Mouse (Mus musculus): ENCODE results near the gene Srebf2. TPM values are rescaled to one million over a fixed set of nuclear protein-coding genes. Genes with fewer than 3 reads are reported as not detected.

Gene Srebf2
- total RNA-seq, 1 experiment from 2014 or later = 64.0 TPM

- ATAC-seq (replicated peaks in 1 of 2; ENCODE audit: insufficient read depth in 1 of 2, low FRiP score in 2 of 2, low TSS enrichment in 1 of 2, low read depth in 1 of 2, poor library complexity in 2 of 2, severe bottlenecking in 2 of 2) = no peak
Measured at GRCm38 (mm10) chr15:82211911-82212751, 65.2 kb downstream of the Srebf2 start.

- no peak for ATAC-seq (replicated peaks in 1 of 2; ENCODE audit: insufficient read depth in 1 of 2, low FRiP score in 2 of 2, low TSS enrichment in 1 of 2, low read depth in 1 of 2, poor library complexity in 2 of 2, severe bottlenecking in 2 of 2)
Measured at GRCm38 (mm10) chr15:82212752-82213063, 65.7 kb downstream of the Srebf2 start, which contains the start of gene Shisa8. TSS of gene Shisa8 (minus strand) at chr15:82212815.

- no peak for ATAC-seq (replicated peaks in 1 of 2; ENCODE audit: insufficient read depth in 1 of 2, low FRiP score in 2 of 2, low TSS enrichment in 1 of 2, low read depth in 1 of 2, poor library complexity in 2 of 2, severe bottlenecking in 2 of 2)
Measured at GRCm38 (mm10) chr15:82213222-82213621, 66.2 kb downstream of the Srebf2 start.

- no peak for ATAC-seq (replicated peaks in 1 of 2; ENCODE audit: insufficient read depth in 1 of 2, low FRiP score in 2 of 2, low TSS enrichment in 1 of 2, low read depth in 1 of 2, poor library complexity in 2 of 2, severe bottlenecking in 2 of 2)
Measured at GRCm38 (mm10) chr15:82215332-82216046, 68.5 kb downstream of the Srebf2 start.

- no peak for ATAC-seq (replicated peaks in 1 of 2; ENCODE audit: insufficient read depth in 1 of 2, low FRiP score in 2 of 2, low TSS enrichment in 1 of 2, low read depth in 1 of 2, poor library complexity in 2 of 2, severe bottlenecking in 2 of 2)
Measured at GRCm38 (mm10) chr15:82216142-82216827, 69.3 kb downstream of the Srebf2 start.

GRCm38 (mm10) chr15:82217039-82217438, 70.1 kb downstream of the Srebf2 start:
- ATAC-seq (replicated peaks in 1 of 2; ENCODE audit: insufficient read depth in 1 of 2, low FRiP score in 2 of 2, low TSS enrichment in 1 of 2, low read depth in 1 of 2, poor library complexity in 2 of 2, severe bottlenecking in 2 of 2) = no peak

GRCm38 (mm10) chr15:82217980-82218379, 71.0 kb downstream of the Srebf2 start:
- no peak for ATAC-seq (replicated peaks in 1 of 2; ENCODE audit: insufficient read depth in 1 of 2, low FRiP score in 2 of 2, low TSS enrichment in 1 of 2, low read depth in 1 of 2, poor library complexity in 2 of 2, severe bottlenecking in 2 of 2)

- ATAC-seq (replicated peaks in 1 of 2; ENCODE audit: insufficient read depth in 1 of 2, low FRiP score in 2 of 2, low TSS enrichment in 1 of 2, low read depth in 1 of 2, poor library complexity in 2 of 2, severe bottlenecking in 2 of 2) = peak; percentile 28 to 58; a peak in 2 of 4 replicates
Measured at GRCm38 (mm10) chr15:82218778-82219666, 72.0 kb downstream of the Srebf2 start.

- no peak for ATAC-seq (replicated peaks in 1 of 2; ENCODE audit: insufficient read depth in 1 of 2, low FRiP score in 2 of 2, low TSS enrichment in 1 of 2, low read depth in 1 of 2, poor library complexity in 2 of 2, severe bottlenecking in 2 of 2)
Measured at GRCm38 (mm10) chr15:82220003-82220675, 73.2 kb downstream of the Srebf2 start.

- ATAC-seq (replicated peaks in 1 of 2; ENCODE audit: insufficient read depth in 1 of 2, low FRiP score in 2 of 2, low TSS enrichment in 1 of 2, low read depth in 1 of 2, poor library complexity in 2 of 2, severe bottlenecking in 2 of 2) = no peak
Measured at GRCm38 (mm10) chr15:82221104-82221860, 74.3 kb downstream of the Srebf2 start.

GRCm38 (mm10) chr15:82223251-82223650, 76.3 kb downstream of the Srebf2 start:
- no peak for ATAC-seq (replicated peaks in 1 of 2; ENCODE audit: insufficient read depth in 1 of 2, low FRiP score in 2 of 2, low TSS enrichment in 1 of 2, low read depth in 1 of 2, poor library complexity in 2 of 2, severe bottlenecking in 2 of 2)

GRCm38 (mm10) chr15:82223657-82224601, 76.9 kb downstream of the Srebf2 start, which contains the start of gene Tnfrsf13c:
TSS of gene Tnfrsf13c (minus strand) at chr15:82224369.
- peak; percentile 76 to 77 for ATAC-seq (replicated peaks in 1 of 2; ENCODE audit: insufficient read depth in 1 of 2, low FRiP score in 2 of 2, low TSS enrichment in 1 of 2, low read depth in 1 of 2, poor library complexity in 2 of 2, severe bottlenecking in 2 of 2)

- peak in 1 of 2 experiments; percentile 35; a peak in 2 of 4 replicates for ATAC-seq (replicated peaks in 1 of 2; ENCODE audit: insufficient read depth in 1 of 2, low FRiP score in 2 of 2, low TSS enrichment in 1 of 2, low read depth in 1 of 2, poor library complexity in 2 of 2, severe bottlenecking in 2 of 2)
Measured at GRCm38 (mm10) chr15:82224602-82225215, 77.7 kb downstream of the Srebf2 start.

GRCm38 (mm10) chr15:82225769-82226168, 78.8 kb downstream of the Srebf2 start:
- ATAC-seq (replicated peaks in 1 of 2; ENCODE audit: insufficient read depth in 1 of 2, low FRiP score in 2 of 2, low TSS enrichment in 1 of 2, low read depth in 1 of 2, poor library complexity in 2 of 2, severe bottlenecking in 2 of 2) = no peak
